Mouse (Mus musculus) kidney, postnatal 25 days (tissue): ENCODE data around the gene Psmb5.
"Not testable (repeated sequence)": the region's sequence is repeated elsewhere in the genome, so short reads cannot be mapped to it uniquely, and the experiment has no call there.

Source experiments
- DNase-seq, 2 experiments: peaks; one replicate each; pipeline ENCODE4 v3.0.0; 2021; ENCODE audit warnings: mixed read lengths in 2 of 2

Gene Psmb5

DNA sequence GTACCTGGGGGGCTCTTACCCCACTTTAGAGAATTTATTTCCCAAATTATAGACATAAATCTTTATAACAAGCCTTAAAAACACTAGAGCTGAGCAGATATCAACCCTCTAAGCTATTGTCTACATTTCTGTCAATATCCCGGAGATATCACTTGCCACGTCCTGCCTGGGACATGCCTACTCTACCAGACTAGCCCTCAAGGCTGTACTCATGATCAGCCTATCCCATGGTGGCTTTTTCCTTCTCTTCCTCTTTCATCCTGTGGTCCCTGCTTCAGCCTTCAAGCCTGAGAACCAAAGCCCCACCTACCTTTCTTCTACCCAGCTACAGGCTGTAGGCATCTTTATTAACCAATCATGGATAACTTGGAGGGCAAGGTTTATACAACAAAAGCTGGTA is 12.0 kb upstream of the Psmb5 start:
- DNase-seq, result no peak

DNA sequence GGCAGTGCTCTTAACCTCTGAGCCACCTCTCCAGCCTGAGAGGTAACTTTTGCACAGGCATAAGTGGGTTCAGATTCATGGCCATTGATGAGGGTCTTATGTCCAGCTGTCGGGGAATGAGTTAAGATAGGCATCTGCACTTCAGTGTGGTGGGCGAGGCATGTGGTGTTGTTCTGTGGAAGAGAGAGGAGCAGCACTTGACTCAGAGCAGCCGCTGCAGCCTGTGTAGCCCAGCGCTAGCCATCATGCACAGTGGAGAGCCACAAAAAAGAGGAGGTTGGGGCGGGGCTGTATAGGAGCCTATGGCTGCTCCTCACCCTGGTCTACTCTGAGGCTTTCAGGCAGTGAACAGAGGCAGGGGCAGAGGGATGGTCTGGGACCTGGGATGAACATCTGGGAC is 10.3 kb upstream of the Psmb5 start:
- DNase-seq, result no peak

DNA sequence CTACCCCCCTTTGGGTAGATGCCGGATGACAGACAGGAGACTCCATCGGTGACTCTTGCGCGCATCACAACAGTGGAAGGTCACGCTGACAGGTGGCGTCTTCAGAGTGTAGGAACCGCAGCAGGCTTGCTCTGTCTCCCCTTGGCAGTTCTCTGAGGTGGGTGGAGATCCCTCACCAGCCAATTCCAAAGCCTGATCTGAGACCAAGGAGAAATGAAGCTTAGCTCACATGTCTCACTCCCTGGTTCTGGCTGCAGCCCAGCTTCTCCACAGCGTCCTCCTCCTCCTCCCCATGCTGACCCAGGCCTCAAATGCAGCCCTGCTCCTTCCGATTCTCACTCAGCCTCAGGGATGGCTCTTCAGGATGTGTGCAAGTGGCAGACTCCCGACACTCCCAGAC is 7.2 kb upstream of the Psmb5 start:
- DNase-seq, result no peak

DNA sequence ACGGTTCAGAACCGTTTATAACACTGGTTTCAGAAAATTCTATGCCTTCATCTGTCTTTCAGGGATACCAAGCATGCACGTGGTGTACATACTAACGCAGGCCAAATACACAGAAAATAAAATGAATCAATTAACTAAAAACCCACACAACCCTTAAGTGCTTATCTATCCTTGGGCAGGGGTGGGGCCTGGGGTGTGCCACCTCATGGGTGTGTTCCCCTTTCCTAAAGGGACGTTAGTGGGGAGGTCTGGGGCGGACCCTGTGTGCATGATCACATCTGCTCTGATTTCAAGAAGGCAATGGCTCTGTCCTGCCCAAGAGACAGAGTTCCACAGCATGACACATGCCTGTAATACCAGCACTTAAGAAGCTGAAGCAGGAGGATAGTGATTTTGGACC is 5.5 kb upstream of the Psmb5 start:
- no peak for DNase-seq

DNA sequence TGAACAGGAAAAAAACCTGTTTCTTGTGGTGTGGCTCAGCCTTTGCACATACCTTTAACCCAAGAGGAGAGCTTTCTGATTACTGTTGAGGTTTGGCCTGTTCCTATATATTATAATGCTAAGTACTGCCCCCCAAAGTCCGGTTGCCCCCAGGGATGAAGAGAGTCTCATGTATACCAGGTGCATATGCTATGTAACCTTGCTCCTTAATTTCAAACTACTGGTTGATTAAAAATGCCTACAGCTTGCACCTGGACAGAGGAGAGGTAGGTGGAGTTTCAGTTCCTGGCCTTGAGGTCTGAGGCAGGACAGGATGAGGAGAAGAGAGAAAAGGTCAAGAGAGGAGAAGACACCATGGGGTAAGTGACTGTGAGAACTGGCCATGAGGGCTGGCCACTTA is 3.3 kb upstream of the Psmb5 start, which contains the start of gene Psmb11:
Gene Psmb11 (plus strand): TSS at position 301 of the 400 bp plus-strand sequence.
- DNase-seq, result no peak

DNA sequence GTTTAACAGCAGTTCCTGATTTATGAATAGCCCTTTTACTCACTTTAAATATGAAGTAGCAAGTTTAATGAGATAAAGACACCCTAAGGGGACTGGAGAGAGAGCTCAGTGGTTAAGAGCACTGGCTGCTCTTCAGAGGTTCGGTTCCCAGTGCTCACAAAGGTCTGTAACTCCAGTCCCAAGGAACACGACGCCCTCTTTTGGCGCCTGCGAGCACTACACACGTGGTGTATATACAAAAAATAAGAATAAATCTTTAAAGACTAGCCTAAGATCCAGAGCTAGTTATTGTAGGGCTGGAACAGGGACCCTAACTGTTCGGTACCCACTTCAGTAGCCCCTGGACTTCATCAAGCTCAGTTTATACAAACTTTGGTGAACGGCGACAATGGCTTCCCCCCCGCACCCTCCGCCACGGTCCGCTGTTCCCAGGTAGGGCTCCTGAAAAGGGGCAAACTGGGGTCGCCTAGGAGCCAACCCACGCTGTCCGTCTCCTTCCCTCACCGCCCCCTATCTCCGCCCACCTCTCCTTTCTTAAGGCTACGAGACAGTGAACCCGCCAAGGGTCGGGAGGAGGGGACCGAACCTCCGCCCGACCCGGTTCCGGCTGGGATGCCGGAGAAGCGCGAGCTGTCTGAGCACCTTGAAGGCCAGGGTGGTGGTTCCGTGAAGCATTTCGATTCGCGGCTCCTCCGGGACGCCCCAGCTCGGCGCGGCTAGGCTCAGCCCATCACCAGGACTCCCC is 498 bp downstream of the Psmb5 start:
- peak in 1 of 2 experiments; percentile 57 for DNase-seq

DNA sequence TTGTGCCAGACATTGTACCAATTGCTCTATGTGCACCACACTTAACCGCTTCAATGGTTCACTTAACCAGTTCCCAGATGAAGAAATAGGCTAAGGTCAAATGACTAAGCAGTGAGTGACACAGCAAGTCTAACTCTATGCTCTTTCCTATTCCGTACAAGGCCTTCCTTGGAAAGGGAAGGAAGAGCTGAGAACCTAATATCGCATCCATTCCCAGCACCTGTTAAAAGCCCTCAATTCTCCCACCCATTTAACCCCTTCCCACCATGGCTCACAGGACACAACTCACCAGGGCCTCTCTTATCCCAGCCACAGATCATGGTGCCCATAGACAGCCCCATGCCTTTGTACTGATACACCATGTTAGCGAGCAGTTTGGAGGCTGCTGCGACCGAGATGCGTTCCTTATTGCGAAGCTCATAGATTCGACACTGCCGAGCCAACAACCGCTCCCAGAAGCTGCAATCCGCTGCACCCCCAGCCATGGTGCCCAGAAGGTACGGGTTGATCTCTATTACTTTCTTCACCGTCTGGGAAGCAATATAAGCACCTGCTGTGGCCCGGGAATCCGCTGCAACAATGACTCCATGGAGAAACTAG is 1.5 kb downstream of the Psmb5 start:
- DNase-seq, result no peak

DNA sequence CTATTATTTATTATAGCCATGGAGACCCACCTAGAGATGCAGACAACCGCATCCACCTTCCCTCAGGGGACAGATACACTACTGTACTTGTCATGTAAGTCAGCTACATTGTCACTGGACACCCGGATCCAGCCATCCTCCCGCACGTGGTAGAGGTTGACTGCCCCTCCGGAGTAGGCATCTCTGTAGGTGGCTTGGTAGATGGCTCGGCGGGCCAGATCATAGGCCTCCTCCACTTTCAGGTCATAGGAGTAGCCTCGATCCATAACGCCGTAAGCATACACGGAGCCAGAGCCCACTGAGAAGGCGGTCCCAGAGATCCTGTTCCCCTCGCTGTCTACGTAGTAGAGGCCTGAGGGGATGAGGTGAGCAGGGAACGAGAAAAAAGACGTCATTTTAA is 3.7 kb downstream of the Psmb5 start:
- DNase-seq, result not testable (repeated sequence)

DNA sequence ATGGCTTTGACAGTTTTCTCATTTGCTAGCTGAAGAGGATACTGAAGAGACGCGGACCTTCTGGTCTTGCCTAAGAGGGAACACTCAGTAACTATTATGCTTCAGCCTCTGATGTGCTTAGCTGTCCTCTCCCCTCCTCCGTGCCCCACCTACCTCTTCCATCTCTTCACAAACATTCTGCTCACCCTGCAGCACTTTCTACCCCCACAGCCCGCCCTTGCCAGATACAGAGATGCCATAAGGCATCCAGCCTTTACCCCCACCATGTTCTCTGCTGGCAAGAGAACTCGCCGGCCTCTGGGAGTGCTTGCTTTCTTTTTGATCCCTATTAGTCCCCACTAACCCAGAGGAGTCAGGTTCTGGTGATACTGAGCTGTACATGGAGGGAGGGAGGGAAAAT is 7.2 kb downstream of the Psmb5 start:
- DNase-seq, result no peak

DNA sequence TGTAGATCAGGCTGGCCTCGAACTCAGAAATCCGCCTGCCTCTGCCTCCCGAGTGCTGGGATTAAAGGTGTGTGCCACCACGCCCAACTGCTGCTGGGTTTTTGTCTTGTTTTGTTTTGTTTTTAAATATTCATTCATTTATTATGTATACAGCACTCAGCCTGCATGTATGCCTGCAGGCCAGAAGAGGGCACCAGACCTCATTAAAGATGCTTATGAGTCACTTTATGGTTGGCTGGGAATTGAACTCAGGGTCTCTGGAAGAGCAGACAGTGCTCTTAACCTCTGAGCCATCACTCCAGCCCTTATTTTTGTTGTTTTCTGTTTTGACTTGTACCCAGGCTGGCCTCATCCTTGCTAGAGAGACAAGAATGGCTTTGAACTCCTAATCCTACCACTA is 7.9 kb downstream of the Psmb5 start:
- peak in 1 of 2 experiments; percentile 31 for DNase-seq

DNA sequence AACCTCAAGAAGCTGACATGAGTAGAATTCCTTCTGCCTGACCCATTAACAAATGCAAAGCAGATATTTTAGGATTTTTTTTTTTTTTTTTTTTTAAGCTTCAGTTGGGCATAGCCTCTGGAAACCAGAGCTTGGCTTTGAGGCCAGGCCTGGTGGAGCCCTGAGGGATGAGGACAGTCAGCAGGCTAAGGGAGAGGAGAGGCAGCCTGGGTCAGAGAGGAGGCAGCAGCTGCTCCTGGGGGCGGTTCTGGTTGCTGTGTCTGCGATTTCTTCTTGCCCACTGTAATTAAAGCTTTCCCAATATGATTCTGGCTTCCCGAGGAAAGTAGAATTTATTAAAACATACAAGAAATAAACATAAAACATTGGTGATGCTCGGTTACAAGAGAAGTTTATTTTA is 8.6 kb downstream of the Psmb5 start:
- DNase-seq, result no peak

DNA sequence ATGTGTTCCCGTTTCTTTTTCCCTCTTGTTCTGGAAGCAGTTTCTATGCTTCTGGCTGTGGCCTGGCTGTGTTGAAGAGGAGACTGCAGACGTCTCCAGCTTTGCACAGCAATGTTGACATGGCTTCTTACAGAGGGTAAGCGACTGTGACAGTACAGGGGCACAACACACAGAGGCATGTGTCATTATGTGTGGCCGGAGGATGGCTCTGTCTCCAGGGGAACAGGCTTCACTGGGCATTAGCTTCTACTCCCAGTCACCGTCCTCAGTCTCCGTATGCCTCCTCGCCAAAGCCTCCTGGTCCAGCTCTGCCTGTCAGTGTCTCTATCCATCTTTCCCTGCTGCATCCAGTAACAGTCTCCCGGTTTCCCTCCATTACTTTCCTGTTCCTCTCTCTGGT is 10.6 kb downstream of the Psmb5 start:
- DNase-seq, result no peak

DNA sequence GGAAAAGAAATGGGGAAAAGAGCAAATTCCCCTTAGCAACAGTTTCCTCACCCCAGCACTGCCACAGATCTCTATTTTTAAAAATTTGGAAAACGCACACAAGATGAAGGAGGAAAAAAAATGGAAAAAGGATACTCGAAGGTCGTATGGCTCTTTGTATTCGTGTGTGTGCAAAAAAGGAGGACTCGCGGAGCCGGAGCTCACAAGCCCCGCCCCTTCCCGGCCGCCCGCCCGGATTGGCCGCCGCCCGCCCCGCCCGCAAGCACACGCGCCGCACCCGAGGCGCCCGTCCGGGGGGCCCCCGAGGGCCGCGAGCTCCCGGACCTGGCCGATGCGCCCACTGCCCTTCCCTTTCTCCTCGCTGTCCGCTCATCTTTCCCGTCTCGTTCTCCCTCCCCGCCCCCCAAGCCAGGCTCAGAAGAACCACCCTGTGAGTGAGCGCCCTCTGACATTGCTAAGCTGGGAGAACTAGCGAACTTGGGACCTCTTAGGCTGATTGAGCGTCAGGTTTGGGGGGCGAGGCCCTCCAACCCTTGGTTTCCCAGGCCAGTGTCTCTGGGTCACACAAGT is 12.0 kb downstream of the Psmb5 start, which contains the start of gene 4931414P19Rik:
Gene 4931414P19Rik (minus strand): TSS at position 242 of the 570 bp plus-strand sequence.
- DNase-seq, result peak; percentile 88 to 93

DNA sequence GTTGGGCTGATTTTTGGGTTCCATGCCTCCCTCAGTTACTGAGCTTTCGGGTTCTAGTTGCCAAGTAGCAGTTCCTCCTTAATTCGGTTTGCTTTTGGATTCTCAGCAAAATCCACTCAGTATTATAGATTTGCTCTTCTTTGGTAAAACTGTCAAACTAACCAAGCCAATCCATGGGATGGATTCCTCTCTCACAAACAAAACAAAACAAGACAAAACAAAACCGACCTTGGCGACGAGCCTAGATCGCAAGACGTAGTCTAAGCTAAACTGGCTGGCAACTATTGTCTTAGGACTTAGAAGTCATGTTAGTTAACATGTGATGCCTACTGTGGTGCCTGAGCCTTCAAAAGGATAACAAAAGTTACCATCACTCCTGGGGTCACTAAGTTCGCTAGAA is 14.1 kb downstream of the Psmb5 start:
- DNase-seq, result no peak

DNA sequence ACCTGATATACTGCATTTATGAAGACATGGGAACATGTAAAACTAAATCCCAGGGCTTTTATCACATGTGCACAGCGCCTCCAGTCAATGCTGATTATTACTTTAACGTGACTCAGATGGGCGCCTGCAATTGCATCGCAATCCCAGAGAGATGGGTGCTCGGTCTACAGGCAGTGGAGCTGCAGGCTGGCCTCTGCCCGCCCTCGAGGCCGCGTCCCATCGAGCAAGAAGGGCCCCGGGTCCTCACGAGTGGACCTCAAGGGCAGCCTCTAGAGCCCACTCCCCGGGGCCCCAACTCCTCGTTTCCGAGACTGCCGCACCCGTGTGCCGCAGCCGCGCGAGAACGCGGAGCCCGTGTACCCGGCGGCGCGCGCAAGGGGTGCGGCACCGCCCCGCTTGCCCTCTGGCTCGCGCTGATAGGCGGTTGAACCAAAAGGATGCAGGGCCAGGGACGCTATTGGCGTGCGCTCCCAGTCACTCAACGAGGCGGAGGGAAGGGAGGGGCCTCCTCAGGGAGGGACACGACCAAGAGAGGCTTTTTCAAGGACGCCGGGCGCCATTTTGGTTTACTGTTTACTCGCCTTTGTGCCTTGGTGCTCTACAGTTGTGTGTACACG is 14.7 kb downstream of the Psmb5 start:
- peak; percentile 97 to 100 for DNase-seq

DNA sequence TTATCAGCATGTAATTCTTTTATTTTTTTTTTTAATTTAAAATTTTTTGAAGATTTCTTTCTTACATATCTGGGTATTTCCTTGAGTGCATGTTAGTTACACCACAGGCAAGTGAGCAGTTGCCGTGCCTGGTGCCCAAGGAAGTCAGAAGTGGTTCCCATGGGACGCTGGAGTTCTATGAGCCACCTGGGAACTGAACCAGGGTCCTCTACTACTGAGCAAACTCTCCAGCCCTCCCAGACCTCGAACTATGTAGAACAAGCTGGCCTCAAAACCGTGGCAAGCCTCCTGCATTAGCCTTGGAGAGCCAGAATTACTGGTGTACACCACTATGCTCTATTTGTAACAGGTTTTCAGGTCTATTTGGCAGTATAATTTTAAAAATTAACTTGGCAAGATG is 15.2 kb downstream of the Psmb5 start:
- no peak for DNase-seq

DNA sequence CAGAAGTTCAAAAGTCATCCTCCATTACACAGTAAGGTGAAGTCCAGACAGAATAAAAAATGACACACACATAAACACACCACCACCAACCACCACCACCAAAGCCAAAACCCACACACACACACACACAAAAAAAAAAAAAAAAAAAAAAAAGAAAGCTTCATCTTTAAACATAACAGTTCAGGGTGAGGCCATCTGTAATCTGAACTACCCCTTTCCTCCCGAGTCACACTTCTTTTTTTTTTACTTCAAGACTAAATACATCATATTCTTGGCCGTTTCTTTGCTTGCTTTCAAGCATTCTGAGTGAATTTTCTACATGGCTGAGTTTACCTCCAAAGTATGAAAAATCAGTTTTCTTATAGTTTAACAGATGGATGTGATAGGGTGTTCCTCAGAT is 16.2 kb downstream of the Psmb5 start:
- no peak for DNase-seq

DNA sequence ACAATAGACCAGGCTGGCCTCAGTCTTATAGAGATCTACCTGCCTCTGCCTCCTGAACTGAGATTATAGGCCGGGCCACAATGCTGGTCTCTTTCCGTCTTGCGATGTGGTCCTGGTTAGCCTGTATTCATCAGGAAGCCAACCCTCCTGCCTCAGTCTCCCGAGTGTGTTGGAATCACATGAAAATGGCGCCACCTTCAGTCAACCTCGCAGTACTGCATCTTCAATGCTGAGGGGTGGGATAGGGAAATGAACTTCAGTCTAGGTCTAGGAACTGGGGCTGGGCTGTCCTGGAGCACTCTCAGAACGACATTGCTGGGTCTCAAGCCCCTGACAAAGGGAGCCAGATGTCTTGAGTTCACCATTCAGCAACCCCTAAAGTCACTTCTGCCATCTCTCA is 20.7 kb downstream of the Psmb5 start:
- DNase-seq, result no peak

DNA sequence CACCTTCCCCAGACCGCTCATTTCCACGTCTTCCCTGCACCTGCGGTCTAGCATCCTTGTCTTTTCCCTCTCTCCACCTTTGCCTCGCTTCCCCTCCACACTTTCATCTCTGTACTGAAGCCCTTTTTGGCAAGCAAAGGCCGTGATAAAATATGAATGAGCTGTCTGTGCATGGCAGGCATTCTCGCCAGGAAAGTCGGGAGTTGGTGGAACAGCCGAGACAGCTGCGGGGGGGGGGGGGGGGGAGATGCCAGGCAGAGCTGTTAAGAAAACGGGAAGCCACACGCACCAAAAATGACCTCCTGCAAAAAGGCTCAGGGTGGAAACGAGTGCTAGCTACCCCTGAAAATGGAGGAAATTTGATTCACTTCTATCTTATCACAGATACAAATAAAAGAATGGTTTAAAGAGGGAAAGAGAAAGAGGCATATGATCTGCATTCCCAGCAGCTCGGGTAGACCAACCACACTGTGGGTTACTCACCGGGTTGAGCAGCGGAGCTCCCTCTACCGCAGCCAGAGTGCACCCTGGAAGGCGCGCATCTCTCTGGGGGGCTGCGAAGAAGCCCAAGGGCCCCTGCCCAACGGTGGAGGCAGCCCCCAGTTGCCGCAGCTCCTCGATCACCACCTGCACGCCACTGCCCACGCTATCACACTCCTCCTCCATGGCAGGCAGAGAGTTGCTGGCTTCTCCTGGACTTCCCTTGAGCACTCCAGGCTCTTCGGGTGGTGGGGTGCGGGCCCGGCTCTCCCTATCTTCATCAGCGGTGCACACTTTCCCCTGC is 23.0 kb downstream of the Psmb5 start:
- no peak for DNase-seq

DNA sequence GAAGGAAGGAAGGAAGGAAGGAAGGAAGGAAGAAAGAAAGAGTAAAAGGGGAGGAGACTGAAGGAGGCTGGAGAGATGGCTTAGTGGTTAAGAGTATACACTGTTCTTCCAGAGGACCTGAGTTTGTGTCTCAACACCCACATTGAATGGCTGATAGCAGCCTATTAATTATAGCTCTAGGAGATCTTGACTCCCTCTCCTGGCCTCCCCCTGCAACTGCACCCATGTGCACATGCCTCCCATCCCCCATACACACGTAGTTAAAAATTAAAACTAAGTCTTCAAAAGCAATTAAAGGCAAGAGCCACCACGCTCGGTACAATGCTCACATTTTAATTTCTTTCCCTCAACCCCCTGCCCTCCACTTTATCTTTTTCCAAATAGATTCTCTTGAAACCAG is 23.8 kb downstream of the Psmb5 start:
- no peak for DNase-seq

DNA sequence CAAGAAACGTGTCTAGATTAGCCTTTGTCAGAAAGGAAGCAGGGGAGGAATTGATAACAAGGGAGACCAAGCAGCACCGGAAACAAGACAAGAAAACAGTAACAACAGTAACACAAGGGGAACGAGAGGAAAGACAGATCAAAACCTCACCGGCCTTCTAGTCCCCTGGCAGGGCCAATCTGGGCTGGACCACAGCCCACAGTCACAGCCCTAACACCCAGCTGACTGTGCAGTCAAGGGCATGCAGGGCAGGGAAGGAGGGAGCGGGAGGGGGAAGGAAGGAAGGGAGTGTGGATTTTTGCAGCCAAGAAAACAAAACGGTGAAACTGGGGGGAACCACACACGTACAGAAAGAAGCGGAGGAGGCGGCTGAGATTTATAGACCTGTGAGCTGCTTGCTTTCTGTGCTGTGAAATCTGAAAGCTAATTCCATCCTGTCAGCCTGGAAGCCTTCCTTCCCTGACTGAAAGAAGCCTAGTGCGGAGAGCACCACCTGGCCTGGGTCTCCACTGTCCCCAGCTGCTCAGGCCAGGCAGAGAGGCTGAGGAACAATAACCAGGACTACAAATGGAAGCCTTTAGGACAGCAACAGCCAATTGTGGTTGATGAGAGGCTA is 25.4 kb downstream of the Psmb5 start:
- peak; percentile 39 to 71 for DNase-seq

DNA sequence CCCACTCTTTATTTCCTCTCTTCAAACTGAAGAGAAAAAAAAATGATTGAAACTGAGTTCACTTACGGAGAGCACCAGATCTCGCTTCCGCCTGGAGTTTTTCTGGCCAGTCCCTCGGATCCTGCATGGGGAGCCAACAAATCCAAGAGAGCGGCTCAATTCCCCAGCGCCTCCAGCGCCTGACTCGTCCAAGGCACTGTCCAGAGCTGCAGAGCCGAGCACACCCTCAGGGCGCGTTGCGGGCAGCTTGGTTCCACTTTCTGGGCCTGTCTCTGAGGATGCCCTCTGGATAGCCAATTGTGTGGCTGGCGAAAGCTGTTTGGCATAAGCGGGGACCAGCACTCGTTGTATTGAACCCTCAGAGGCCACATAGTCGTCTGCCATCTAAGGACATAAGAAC is 26.8 kb downstream of the Psmb5 start:
- DNase-seq, result peak in 1 of 2 experiments; percentile 30
